Mouse (Mus musculus) lung, adult 2 months (tissue): ENCODE measurements around the gene Fscn2.

Experiments
- CTCF ChIP-seq: fragments of 200-500 bp; IDR thresholded peaks from 2 replicates; pipeline ENCODE4 v1.5.1; 2011; ENCODE audit warnings: mild to moderate bottlenecking, low read length, control low read depth; ENCODE audit not compliant: insufficient read depth
- POLR2A ChIP-seq: fragments of 200-500 bp; IDR thresholded peaks from 2 replicates; pipeline ENCODE4 v1.6.1; 2011; ENCODE audit warnings: low read depth, mild to moderate bottlenecking, control low read depth, low read length, borderline replicate concordance; ENCODE audit errors: extremely low read depth

GRCm38 (mm10) chr11:120381157-120381556 lies 19.8 kb downstream of the Fscn2 start:
- TF ChIP-seq POLR2A (no peak), CTCF (no peak)
